Mouse (Mus musculus): ENCODE measurements around the gene Smpdl3b.
"Not testable (repeated sequence)": the region's sequence is repeated elsewhere in the genome, so short reads cannot be mapped to it uniquely, and the experiment has no call there.

Gene Smpdl3b

GRCm38 (mm10) chr4:132756974-132757373, at the start of gene Smpdl3b:
Gene Smpdl3b, minus strand, starts transcription at chr4:132757252.
- DNase-seq (ENCODE audit: low read depth): peak; percentile 87

DNA sequence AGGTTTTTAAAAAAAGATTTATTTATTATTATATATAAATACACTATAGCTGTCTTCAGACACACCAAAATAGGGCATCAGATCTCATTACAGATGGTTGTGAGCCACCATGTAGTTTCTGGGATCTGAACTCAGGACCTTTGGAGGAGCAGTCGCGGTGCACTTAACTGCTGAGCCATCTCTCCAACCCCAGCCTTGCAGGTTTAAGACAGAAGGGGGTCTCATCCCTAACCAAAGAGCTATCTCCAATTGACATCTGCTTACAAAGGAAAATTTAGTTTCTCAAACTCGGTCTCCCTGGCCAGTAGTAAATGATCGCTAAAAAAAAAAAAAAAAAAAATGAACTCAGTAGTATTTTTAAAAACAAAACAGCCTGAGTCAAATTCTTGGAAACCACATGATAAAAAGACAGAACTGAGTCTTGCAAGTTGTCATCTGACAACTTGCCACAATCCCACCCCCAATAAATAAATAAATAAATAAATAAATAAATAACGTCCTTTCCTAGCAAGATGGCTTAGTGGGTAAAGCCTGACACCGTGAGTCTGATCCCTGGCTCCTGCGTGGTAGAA, 49.7 kb upstream of the Smpdl3b start:
- no peak for DNase-seq (ENCODE audit: low read depth)

DNA sequence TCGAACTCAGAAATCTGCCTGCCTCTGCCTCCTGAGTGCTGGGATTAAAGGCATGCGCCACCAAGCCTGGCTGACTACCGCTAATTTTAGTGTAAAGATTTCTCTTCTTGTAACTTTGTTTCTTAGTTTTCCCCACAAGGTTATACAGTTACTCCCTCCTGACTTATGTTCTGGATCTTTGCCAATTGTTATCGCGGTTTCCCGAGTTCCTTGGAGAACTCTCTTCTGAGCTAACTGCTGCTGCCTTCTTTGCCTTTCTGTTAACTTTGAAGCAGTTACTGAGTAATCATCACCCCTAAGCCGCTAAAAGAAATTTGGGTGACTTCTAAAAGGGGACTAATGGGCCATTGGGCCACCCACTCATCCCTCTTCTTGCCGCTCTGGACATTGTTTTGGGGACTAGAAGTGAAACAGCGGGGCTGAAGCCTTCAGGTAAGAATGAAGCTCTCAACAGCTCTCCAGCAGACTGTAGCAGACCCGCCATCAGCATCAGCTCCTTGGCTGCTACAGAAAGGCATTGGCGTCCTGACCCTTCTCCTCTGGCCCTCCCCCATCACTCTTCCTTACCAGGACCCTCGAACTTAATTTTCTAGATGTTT, 48.6 kb upstream of the Smpdl3b start:
- no peak for DNase-seq (ENCODE audit: low read depth)

GRCm38 (mm10) chr4:132805146-132805545, 48.1 kb upstream of the Smpdl3b start:
- DNase-seq (ENCODE audit: low read depth): no peak

DNA sequence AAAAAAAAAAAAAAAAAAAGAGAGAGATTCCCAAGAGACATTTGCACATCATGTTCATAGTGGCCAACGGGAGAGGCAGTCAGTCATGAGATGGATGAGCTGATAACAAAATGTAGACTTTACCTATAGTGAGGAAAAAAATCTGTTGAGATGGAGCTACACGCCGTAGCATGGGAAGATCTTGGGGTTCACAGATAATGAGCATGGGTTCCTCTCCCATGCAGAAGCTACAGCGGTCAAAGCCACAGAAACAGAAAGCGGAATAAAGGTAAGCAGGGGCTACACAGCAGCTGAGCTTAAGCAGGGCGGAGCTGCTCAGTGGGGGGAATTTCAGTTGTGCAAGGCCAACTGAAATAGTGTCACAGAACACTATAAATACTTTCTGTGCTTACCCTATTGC, 47.3 kb upstream of the Smpdl3b start:
- DNase-seq (ENCODE audit: low read depth): peak; percentile 59

GRCm38 (mm10) chr4:132803876-132804275, 46.8 kb upstream of the Smpdl3b start:
- DNase-seq (ENCODE audit: low read depth): no peak

GRCm38 (mm10) chr4:132803212-132803611, 46.2 kb upstream of the Smpdl3b start:
- DNase-seq (ENCODE audit: low read depth): no peak

- peak; percentile 78 for DNase-seq (ENCODE audit: low read depth)
Measured at GRCm38 (mm10) chr4:132802171-132802637, 45.2 kb upstream of the Smpdl3b start.

- DNase-seq (ENCODE audit: low read depth): no peak
Measured at GRCm38 (mm10) chr4:132801176-132802077, 44.4 kb upstream of the Smpdl3b start.

DNA sequence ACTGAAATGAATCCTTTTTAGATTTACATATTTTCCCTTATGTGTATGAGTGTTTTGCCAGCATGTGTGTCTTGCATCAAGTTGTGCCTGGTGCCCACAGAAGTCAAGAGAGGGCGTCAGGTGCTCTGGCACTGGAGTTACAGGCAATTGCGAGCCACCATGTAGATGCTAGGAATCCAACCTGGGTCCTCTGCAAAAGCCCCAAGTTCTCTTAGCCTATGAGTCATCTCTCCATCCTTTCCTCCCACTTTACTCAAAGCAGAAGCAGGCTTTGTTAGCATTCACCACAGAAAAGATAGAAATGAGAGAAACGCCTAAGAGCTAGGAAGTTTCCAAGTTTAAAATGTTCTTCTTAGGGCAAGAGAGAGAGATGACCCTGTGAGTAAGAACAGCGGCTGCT, 42.8 kb upstream of the Smpdl3b start:
- DNase-seq (ENCODE audit: low read depth): peak; percentile 49

DNA sequence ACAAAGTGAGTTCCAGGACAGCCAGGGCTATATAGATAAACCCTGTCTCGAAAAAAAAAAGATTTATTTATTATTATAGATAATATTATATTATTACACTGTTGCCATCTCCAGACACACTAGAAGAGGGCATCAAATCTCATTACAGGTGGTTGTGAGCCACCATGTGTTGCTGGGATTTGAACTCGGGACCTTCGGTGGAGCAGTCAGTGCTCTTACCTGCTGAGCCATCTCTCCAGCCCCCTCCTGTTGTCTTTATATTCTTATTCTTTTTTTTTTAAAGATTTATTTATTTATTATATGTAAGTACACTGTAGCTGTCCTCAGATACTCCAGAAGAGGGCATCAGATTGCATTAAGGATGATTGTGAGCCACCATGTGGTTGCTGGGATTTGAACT, 41.6 kb upstream of the Smpdl3b start:
- not testable (repeated sequence) for DNase-seq (ENCODE audit: low read depth)

GRCm38 (mm10) chr4:132798028-132798427, 41.0 kb upstream of the Smpdl3b start:
- DNase-seq (ENCODE audit: low read depth): no peak

DNA sequence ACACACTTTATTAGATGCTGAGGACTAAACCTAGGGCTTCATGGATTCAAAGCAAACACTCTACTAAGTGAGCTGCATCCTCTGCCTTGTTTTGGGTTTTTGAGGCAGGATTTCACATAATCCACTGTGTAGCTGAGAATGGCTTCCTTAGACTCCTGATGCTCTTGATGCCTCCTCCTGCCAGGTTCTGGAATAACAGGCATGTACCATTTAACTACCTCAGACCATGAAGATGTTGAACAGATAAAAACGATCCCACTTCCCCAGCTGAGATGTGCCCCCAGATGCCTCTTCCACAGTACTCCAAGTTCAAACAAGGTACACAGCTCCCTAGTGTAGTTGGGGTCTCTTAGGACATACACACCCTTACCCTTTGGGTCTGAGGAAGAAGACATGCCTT, 40.4 kb upstream of the Smpdl3b start:
- no peak for DNase-seq (ENCODE audit: low read depth)

GRCm38 (mm10) chr4:132796196-132796886, 39.3 kb upstream of the Smpdl3b start, which contains the start of gene Themis2:
Gene Themis2, minus strand, starts transcription at chr4:132796387.
- DNase-seq (ENCODE audit: low read depth): peak; percentile 91

DNA sequence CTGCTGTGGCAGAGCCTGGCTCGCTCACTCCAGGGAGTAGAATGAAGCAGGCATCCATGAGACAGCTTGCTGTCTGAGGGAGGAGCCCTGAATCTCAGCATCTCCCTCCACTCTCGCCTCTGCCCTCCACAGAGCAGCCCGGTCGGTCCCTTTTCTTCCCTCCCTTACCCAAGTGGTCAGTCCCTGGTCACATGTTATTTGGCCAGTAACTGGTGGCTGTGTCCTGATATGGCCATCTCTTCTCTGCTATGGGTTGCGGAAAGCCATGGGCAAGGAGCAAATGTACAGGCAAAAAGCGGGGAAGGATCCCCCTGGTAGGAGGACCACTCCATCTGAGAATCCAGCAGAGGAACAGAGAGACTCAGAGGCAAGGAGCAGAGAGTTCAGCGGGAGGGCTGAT, 38.1 kb upstream of the Smpdl3b start:
- DNase-seq (ENCODE audit: low read depth): no peak

GRCm38 (mm10) chr4:132794760-132795159, 37.7 kb upstream of the Smpdl3b start:
- peak; percentile 36 for DNase-seq (ENCODE audit: low read depth)

DNA sequence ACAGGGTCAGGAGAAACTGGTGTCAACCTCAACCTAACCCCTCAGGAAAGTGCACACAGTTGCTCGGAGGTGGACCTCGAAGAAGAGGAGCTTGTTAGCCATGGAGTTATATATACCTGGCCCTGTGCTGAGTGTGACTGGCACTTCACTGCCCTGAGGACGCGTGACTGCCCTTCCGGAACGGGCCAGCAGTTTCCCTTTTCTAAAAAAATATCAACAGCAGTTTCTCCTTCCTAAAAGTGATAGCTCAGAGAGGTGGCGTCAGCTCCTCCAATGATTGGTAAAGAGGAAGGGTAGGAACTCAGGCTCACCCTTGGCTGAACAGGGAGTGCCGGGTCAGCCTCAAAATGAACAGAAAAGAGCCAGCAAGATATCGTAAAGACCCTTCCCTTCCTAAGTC, 37.0 kb upstream of the Smpdl3b start:
- DNase-seq (ENCODE audit: low read depth): no peak

GRCm38 (mm10) chr4:132793322-132794004, 36.4 kb upstream of the Smpdl3b start:
- not testable (repeated sequence) for DNase-seq (ENCODE audit: low read depth)

DNA sequence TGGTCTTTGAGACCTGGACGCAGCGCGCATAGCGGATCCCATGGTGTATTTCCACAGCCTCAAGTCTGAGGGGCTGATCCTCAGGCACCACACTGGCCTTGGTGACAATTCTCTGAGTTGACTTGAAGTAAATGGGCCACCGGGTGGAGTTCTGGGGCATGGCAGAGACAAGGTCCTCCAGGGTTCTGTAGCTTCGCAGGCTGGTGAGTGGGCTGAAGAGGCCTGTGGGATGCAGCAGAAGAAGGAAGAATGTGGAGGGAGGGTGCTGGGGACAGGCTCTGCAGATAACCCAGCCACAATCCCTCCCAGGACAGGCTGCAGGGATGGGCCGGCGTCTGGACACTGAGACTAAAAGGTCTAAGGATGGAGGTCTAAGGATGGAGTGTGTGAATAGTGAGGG, 32.7 kb upstream of the Smpdl3b start:
- DNase-seq (ENCODE audit: low read depth): no peak

GRCm38 (mm10) chr4:132785228-132785627, 28.2 kb upstream of the Smpdl3b start:
- no peak for DNase-seq (ENCODE audit: low read depth)

DNA sequence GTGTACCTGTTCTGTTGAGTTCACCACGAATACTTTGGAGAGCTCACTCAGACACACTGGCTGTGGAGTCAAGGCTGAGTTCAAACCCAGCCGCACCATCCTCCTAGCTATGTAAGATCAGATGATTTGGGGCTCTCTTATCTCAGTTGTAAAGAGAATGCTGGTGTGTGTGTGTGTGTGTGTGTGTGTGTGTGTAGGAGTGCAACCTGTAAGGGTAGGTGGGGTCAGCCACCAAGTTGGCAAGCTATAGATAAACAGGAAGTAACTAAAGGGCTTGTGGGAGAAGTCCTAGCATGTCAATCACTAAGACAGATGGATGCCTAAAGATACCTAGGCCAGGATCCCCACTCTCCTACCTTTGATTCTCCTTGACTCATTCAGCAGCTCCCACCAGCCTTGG, 26.7 kb upstream of the Smpdl3b start:
- peak; percentile 66 for DNase-seq (ENCODE audit: low read depth)

DNA sequence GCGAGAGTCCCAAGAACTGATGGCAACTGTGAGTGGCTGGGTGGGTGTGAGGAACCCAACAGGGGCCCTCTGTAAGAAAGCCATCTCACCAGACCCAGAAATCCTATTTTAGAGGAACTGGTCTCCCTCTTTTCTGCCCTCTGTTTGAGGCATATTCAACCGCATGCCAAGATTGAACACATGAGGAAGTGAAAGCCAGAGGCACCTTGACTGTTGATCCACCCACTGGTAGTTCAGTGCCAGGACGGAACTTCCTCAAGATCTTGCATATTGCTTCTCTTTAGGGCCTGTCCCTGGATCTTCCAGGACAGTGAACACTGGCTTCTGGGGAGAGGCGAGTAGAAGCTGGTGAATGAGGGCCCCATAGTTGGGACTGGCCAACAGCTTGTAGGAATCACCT, 23.2 kb upstream of the Smpdl3b start:
- no peak for DNase-seq (ENCODE audit: low read depth)
